Mouse (Mus musculus): Measurements from ENCODE around the gene Gm19935. TPM values are rescaled to one million over a fixed set of nuclear protein-coding genes. Genes with fewer than 3 reads are reported as not detected.

The Gm19935 gene
- polyA plus RNA-seq, 1 experiment from 2014 or later = not detected

- Histone ChIP-seq H3K9me3 (ENCODE audit: control insufficient read depth, low read depth, low read length) (no peaks in the 10 kb centered on the region), H3K4me3 (ENCODE audit: low read depth, low read length) (no peak overlapping the region), H3K9ac (replicated peaks; ENCODE audit: low read depth, low read length) (no peak overlapping the region), H3K27ac (ENCODE audit: low read length) (no peak overlapping the region), H3K36me3 (ENCODE audit: control insufficient read depth, insufficient read depth, low read length) (no peaks in the 10 kb centered on the region; the same call in 1 of the 2 replicates), H3K27me3 (ENCODE audit: control insufficient read depth, insufficient read depth, low read length) (no peaks in the 10 kb centered on the region), H3K4me2 (replicated peaks; ENCODE audit: low read depth, low read length) (no peak overlapping the region), H3K4me1 (ENCODE audit: control insufficient read depth, insufficient read depth, low read length) (peaks cover 13% of the 10 kb centered on the region)
- ATAC-seq (ENCODE audit: insufficient number of reproducible peaks, insufficient read depth, low FRiP score, low read depth) = no peak
- WGBS = 52% methylated on average over 8 of the region's 8 CpGs
Observed at GRCm38 (mm10) chr8:90851544-90851943, 34.4 kb upstream of the Gm19935 start.

- H3K9me3 ChIP-seq (ENCODE audit: control insufficient read depth, low read depth, low read length) = no peaks in the 10 kb centered on the region
- no peaks in the 10 kb centered on the region; the same call in 1 of the 2 replicates for H3K36me3 ChIP-seq (ENCODE audit: control insufficient read depth, insufficient read depth, low read length)
- H3K4me3 ChIP-seq (ENCODE audit: low read depth, low read length) = no peak overlapping the region
- no peak overlapping the region for H3K4me2 ChIP-seq (replicated peaks; ENCODE audit: low read depth, low read length)
- H3K27me3 ChIP-seq (ENCODE audit: control insufficient read depth, insufficient read depth, low read length) = no peaks in the 10 kb centered on the region
- H3K4me1 ChIP-seq (ENCODE audit: control insufficient read depth, insufficient read depth, low read length) = peaks cover 8% of the 10 kb centered on the region
- no peak for ATAC-seq (ENCODE audit: insufficient number of reproducible peaks, insufficient read depth, low FRiP score, low read depth)
- H3K9ac ChIP-seq (replicated peaks; ENCODE audit: low read depth, low read length) = no peak overlapping the region
- H3K27ac ChIP-seq (ENCODE audit: low read length) = no peak overlapping the region
- 60% methylated on average over 11 of the region's 11 CpGs for WGBS
Observed at GRCm38 (mm10) chr8:90849462-90850050, 32.4 kb upstream of the Gm19935 start.

GRCm38 (mm10) chr8:90847980-90848379 lies 30.8 kb upstream of the Gm19935 start:
- no peak for ATAC-seq (ENCODE audit: insufficient number of reproducible peaks, insufficient read depth, low FRiP score, low read depth)
- Histone ChIP-seq H3K4me2 (replicated peaks; ENCODE audit: low read depth, low read length) (no peak overlapping the region), H3K36me3 (ENCODE audit: control insufficient read depth, insufficient read depth, low read length) (no peaks in the 10 kb centered on the region; the same call in 1 of the 2 replicates), H3K9ac (replicated peaks; ENCODE audit: low read depth, low read length) (no peak overlapping the region), H3K27me3 (ENCODE audit: control insufficient read depth, insufficient read depth, low read length) (no peaks in the 10 kb centered on the region), H3K4me3 (ENCODE audit: low read depth, low read length) (no peak overlapping the region), H3K9me3 (ENCODE audit: control insufficient read depth, low read depth, low read length) (no peaks in the 10 kb centered on the region), H3K4me1 (ENCODE audit: control insufficient read depth, insufficient read depth, low read length) (no peaks in the 10 kb centered on the region), H3K27ac (ENCODE audit: low read length) (no peak overlapping the region)
- 85% methylated on average over 7 of the region's 7 CpGs for WGBS

- H3K4me2 ChIP-seq (replicated peaks; ENCODE audit: low read depth, low read length) = no peak overlapping the region
- no peaks in the 10 kb centered on the region for H3K4me1 ChIP-seq (ENCODE audit: control insufficient read depth, insufficient read depth, low read length)
- H3K36me3 ChIP-seq (ENCODE audit: control insufficient read depth, insufficient read depth, low read length) = no peaks in the 10 kb centered on the region; the same call in 1 of the 2 replicates
- H3K27me3 ChIP-seq (ENCODE audit: control insufficient read depth, insufficient read depth, low read length) = no peaks in the 10 kb centered on the region
- no peak for ATAC-seq (ENCODE audit: insufficient number of reproducible peaks, insufficient read depth, low FRiP score, low read depth)
- H3K9ac ChIP-seq (replicated peaks; ENCODE audit: low read depth, low read length) = no peak overlapping the region
- 79% methylated on average over 9 of the region's 9 CpGs for WGBS
- no peak overlapping the region for H3K27ac ChIP-seq (ENCODE audit: low read length)
- no peaks in the 10 kb centered on the region for H3K9me3 ChIP-seq (ENCODE audit: control insufficient read depth, low read depth, low read length)
- H3K4me3 ChIP-seq (ENCODE audit: low read depth, low read length) = no peak overlapping the region
Observed at GRCm38 (mm10) chr8:90844179-90844967, 27.2 kb upstream of the Gm19935 start.

- Histone ChIP-seq H3K9ac (replicated peaks; ENCODE audit: low read depth, low read length) (no peak overlapping the region), H3K4me2 (replicated peaks; ENCODE audit: low read depth, low read length) (no peak overlapping the region), H3K27ac (ENCODE audit: low read length) (no peak overlapping the region), H3K9me3 (ENCODE audit: control insufficient read depth, low read depth, low read length) (no peaks in the 10 kb centered on the region), H3K36me3 (ENCODE audit: control insufficient read depth, insufficient read depth, low read length) (no peaks in the 10 kb centered on the region; the same call in 1 of the 2 replicates), H3K4me1 (ENCODE audit: control insufficient read depth, insufficient read depth, low read length) (no peaks in the 10 kb centered on the region), H3K27me3 (ENCODE audit: control insufficient read depth, insufficient read depth, low read length) (no peaks in the 10 kb centered on the region), H3K4me3 (ENCODE audit: low read depth, low read length) (no peak overlapping the region)
- ATAC-seq (ENCODE audit: insufficient number of reproducible peaks, insufficient read depth, low FRiP score, low read depth) = no peak
- 82% methylated on average over 6 of the region's 6 CpGs for WGBS
Observed at GRCm38 (mm10) chr8:90843127-90843526, 25.9 kb upstream of the Gm19935 start.

GRCm38 (mm10) chr8:90841321-90841720 lies 24.1 kb upstream of the Gm19935 start:
- Histone ChIP-seq H3K4me3 (ENCODE audit: low read depth, low read length) (no peak overlapping the region), H3K4me2 (replicated peaks; ENCODE audit: low read depth, low read length) (no peak overlapping the region), H3K9me3 (ENCODE audit: control insufficient read depth, low read depth, low read length) (no peaks in the 10 kb centered on the region), H3K36me3 (ENCODE audit: control insufficient read depth, insufficient read depth, low read length) (no peaks in the 10 kb centered on the region), H3K27me3 (ENCODE audit: control insufficient read depth, insufficient read depth, low read length) (no peaks in the 10 kb centered on the region), H3K27ac (ENCODE audit: low read length) (no peak overlapping the region), H3K4me1 (ENCODE audit: control insufficient read depth, insufficient read depth, low read length) (no peaks in the 10 kb centered on the region), H3K9ac (replicated peaks; ENCODE audit: low read depth, low read length) (no peak overlapping the region)
- ATAC-seq (ENCODE audit: insufficient number of reproducible peaks, insufficient read depth, low FRiP score, low read depth) = no peak
- 75% methylated on average over 13 of the region's 13 CpGs for WGBS

GRCm38 (mm10) chr8:90839725-90840714 lies 22.8 kb upstream of the Gm19935 start:
- ATAC-seq (ENCODE audit: insufficient number of reproducible peaks, insufficient read depth, low FRiP score, low read depth) = no peak
- no peak overlapping the region for H3K4me3 ChIP-seq (ENCODE audit: low read depth, low read length)
- 55% methylated on average over 11 of the region's 11 CpGs for WGBS

GRCm38 (mm10) chr8:90837440-90837839 lies 20.2 kb upstream of the Gm19935 start:
- Histone ChIP-seq H3K9ac (replicated peaks; ENCODE audit: low read depth, low read length) (no peak overlapping the region), H3K9me3 (ENCODE audit: control insufficient read depth, low read depth, low read length) (no peaks in the 10 kb centered on the region), H3K27me3 (ENCODE audit: control insufficient read depth, insufficient read depth, low read length) (no peaks in the 10 kb centered on the region), H3K4me1 (ENCODE audit: control insufficient read depth, insufficient read depth, low read length) (no peaks in the 10 kb centered on the region), H3K36me3 (ENCODE audit: control insufficient read depth, insufficient read depth, low read length) (no peaks in the 10 kb centered on the region), H3K27ac (ENCODE audit: low read length) (no peak overlapping the region), H3K4me3 (ENCODE audit: low read depth, low read length) (no peak overlapping the region), H3K4me2 (replicated peaks; ENCODE audit: low read depth, low read length) (no peak overlapping the region)
- ATAC-seq (ENCODE audit: insufficient number of reproducible peaks, insufficient read depth, low FRiP score, low read depth) = no peak
- 94% methylated on average over 6 of the region's 6 CpGs for WGBS

More at GRCm38 (mm10) chr8:90839725-90840714, 22.8 kb upstream of the Gm19935 start:
- Histone ChIP-seq H3K9ac (replicated peaks; ENCODE audit: low read depth, low read length) (no peak overlapping the region), H3K36me3 (ENCODE audit: control insufficient read depth, insufficient read depth, low read length) (no peaks in the 10 kb centered on the region), H3K4me2 (replicated peaks; ENCODE audit: low read depth, low read length) (no peak overlapping the region), H3K9me3 (ENCODE audit: control insufficient read depth, low read depth, low read length) (no peaks in the 10 kb centered on the region), H3K27me3 (ENCODE audit: control insufficient read depth, insufficient read depth, low read length) (no peaks in the 10 kb centered on the region), H3K27ac (ENCODE audit: low read length) (no peak overlapping the region), H3K4me1 (ENCODE audit: control insufficient read depth, insufficient read depth, low read length) (no peaks in the 10 kb centered on the region)

Measured in stomach, embryonic 14.5 days (tissue).